Mouse (Mus musculus): Measurements from ENCODE around the gene Atp8b4. TPM values are rescaled to one million over a fixed set of nuclear protein-coding genes. Genes with fewer than 3 reads are reported as not detected.
"Not testable (repeated sequence)": the region's sequence is repeated elsewhere in the genome, so short reads cannot be mapped to it uniquely, and the experiment has no call there.

The Atp8b4 gene
- polyA plus RNA-seq, 1 experiment from 2014 or later = 0.18 TPM

DNA sequence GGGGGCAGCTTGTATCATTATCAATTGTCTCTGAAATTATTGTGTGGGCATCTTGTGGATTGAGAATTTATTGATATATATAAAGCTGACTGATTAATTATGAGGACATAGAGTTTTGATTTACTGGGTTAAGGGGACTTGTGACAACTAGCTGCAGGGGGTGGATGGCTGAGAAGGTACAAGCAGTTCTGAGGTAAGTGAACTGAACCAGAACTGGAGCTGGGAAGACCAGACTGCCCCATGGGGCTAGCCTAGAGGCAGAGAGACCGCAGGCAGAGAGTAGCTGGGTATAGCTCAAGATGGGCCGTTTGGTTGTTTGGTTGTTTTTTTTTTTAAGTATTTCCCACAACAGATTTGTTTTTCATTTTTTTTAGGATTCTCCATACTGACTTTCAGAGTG lies 23.8 kb upstream of the Atp8b4 start:
- no peak for ATAC-seq (ENCODE audit: low FRiP score, low TSS enrichment)

GRCm38 (mm10) chr2:126523101-126523745 lies 22.7 kb upstream of the Atp8b4 start:
- not testable (repeated sequence) for H3K36me3 ChIP-seq (ENCODE audit: control insufficient read depth, insufficient read depth, low read length); H3K9me3 ChIP-seq (ENCODE audit: control insufficient read depth, low read length); H3K27ac ChIP-seq (ENCODE audit: low read depth, low read length); H3K4me1 ChIP-seq (ENCODE audit: control insufficient read depth, insufficient read depth, low read length); H3K9ac ChIP-seq (ENCODE audit: low read depth, low read length); H3K27me3 ChIP-seq (ENCODE audit: control insufficient read depth, insufficient read depth, low read length); ATAC-seq (ENCODE audit: low FRiP score, low TSS enrichment); H3K4me3 ChIP-seq (ENCODE audit: low read length); H3K4me2 ChIP-seq (replicated peaks; ENCODE audit: low read depth, low read length)
- 68% methylated on average over 5 of the region's 5 CpGs for WGBS

More for the DNA sequence above, 23.8 kb upstream of the Atp8b4 start:
- no peak overlapping the region for H3K4me2 ChIP-seq (replicated peaks; ENCODE audit: low read depth, low read length)
- H3K4me3 ChIP-seq (ENCODE audit: low read length) = no peak overlapping the region
- no peaks in the 10 kb centered on the region for H3K9me3 ChIP-seq (ENCODE audit: control insufficient read depth, low read length)
- H3K9ac ChIP-seq (ENCODE audit: low read depth, low read length) = no peak overlapping the region
- 83% methylated on average over 2 of the region's 2 CpGs for WGBS
- no peak overlapping the region for H3K27ac ChIP-seq (ENCODE audit: low read depth, low read length)
- H3K36me3 ChIP-seq (ENCODE audit: control insufficient read depth, insufficient read depth, low read length) = no peaks in the 10 kb centered on the region
- H3K4me1 ChIP-seq (ENCODE audit: control insufficient read depth, insufficient read depth, low read length) = no peaks in the 10 kb centered on the region
- no peaks in the 10 kb centered on the region for H3K27me3 ChIP-seq (ENCODE audit: control insufficient read depth, insufficient read depth, low read length)

DNA sequence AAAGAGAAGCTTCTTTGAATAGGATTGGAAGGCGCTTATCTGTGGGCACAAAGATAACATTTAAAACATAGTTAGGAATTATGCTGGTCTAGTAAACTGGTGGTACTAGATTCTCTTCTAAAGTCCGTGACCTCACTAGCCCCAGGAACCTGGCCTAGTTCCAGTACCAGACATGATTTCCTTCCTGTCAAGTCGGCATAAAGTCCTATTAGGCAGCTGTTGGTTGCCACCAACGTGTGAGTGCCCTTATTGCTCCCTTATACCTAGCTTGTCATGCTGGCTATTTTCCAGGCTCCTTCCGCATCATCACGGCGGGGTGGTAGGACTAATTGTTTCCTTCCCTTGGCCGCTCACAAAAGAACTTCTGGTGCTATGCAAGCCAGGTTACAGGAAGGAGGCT lies 21.6 kb upstream of the Atp8b4 start:
- Histone ChIP-seq H3K4me1 (ENCODE audit: control insufficient read depth, insufficient read depth, low read length) (no peaks in the 10 kb centered on the region), H3K27me3 (ENCODE audit: control insufficient read depth, insufficient read depth, low read length) (no peaks in the 10 kb centered on the region), H3K27ac (ENCODE audit: low read depth, low read length) (no peak overlapping the region), H3K4me3 (ENCODE audit: low read length) (no peak overlapping the region), H3K9ac (ENCODE audit: low read depth, low read length) (no peak overlapping the region), H3K9me3 (ENCODE audit: control insufficient read depth, low read length) (no peaks in the 10 kb centered on the region), H3K4me2 (replicated peaks; ENCODE audit: low read depth, low read length) (no peak overlapping the region), H3K36me3 (ENCODE audit: control insufficient read depth, insufficient read depth, low read length) (no peaks in the 10 kb centered on the region)
- WGBS = 80% methylated on average over 8 of the region's 8 CpGs
- no peak for ATAC-seq (ENCODE audit: low FRiP score, low TSS enrichment)

DNA sequence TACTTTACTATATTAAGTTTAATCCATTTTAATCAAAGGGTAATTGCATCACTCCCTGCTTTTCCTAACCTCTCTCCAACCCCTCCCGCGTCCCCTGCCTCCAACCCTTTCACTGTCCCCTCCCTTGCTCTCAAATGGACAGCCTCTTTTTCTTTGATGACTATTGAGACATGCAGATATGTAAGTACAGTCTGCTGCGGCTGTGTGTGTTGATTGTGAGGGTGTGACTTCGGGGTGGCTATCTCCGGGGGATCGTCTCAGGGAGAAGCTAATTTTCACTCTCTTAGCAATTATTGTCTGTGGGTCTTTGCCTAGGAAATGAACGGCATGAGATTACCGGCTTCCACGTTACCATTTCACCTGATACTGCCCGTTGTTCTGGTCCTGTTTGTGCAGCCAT lies 21.0 kb upstream of the Atp8b4 start:
- Histone ChIP-seq H3K4me3 (ENCODE audit: low read length) (no peak overlapping the region), H3K36me3 (ENCODE audit: control insufficient read depth, insufficient read depth, low read length) (no peaks in the 10 kb centered on the region), H3K4me2 (replicated peaks; ENCODE audit: low read depth, low read length) (no peak overlapping the region), H3K27ac (ENCODE audit: low read depth, low read length) (no peak overlapping the region), H3K9me3 (ENCODE audit: control insufficient read depth, low read length) (no peaks in the 10 kb centered on the region), H3K4me1 (ENCODE audit: control insufficient read depth, insufficient read depth, low read length) (no peaks in the 10 kb centered on the region), H3K9ac (ENCODE audit: low read depth, low read length) (no peak overlapping the region), H3K27me3 (ENCODE audit: control insufficient read depth, insufficient read depth, low read length) (no peaks in the 10 kb centered on the region)
- WGBS = 77% methylated on average over 10 of the region's 10 CpGs
- no peak for ATAC-seq (ENCODE audit: low FRiP score, low TSS enrichment)

GRCm38 (mm10) chr2:126520828-126521227 lies 20.4 kb upstream of the Atp8b4 start:
- no peaks in the 10 kb centered on the region for H3K9me3 ChIP-seq (ENCODE audit: control insufficient read depth, low read length)
- no peak overlapping the region for H3K4me2 ChIP-seq (replicated peaks; ENCODE audit: low read depth, low read length)
- no peaks in the 10 kb centered on the region for H3K4me1 ChIP-seq (ENCODE audit: control insufficient read depth, insufficient read depth, low read length)
- H3K27me3 ChIP-seq (ENCODE audit: control insufficient read depth, insufficient read depth, low read length) = no peaks in the 10 kb centered on the region
- 0 out of 2 replicates have a peak, but pooled peaks have one; percentile 49 for ATAC-seq (ENCODE audit: low FRiP score, low TSS enrichment)
- H3K36me3 ChIP-seq (ENCODE audit: control insufficient read depth, insufficient read depth, low read length) = no peaks in the 10 kb centered on the region
- no peak overlapping the region for H3K27ac ChIP-seq (ENCODE audit: low read depth, low read length)
- 14% methylated on average over 7 of the region's 7 CpGs for WGBS
- H3K9ac ChIP-seq (ENCODE audit: low read depth, low read length) = no peak overlapping the region
- no peak overlapping the region for H3K4me3 ChIP-seq (ENCODE audit: low read length)

DNA sequence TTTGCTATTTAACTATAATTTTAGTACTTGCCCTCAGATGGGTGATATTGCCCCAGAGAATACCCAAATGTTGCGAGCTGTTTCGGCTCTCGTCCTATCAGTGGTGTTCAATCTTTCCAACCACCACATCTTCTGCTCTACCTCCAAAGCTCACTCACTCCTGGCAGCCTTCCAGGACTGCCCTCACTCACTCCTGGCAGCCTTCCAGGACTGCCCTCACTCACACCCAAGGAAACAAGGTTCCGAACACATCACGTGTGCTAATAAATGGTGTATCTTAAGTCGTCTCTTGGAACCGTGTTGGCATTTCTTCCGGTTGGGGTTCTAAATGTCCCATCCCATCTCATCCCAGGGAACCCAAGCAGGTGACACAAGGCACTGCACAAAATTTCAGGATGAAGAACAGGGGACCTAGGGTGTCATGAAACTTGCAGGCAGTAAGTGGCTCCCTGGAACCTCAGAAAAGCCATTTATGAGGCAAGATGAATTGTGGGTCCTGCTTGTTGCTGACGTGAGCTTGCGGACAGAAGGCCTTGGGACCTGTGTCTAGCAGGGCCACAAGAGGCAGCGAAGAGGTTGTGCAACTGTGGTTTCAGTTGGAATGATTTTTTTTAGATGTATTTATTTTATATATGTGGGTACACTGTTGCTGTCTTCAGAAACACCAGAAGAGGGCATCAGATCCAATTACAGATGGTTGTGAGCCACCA lies 19.6 kb upstream of the Atp8b4 start:
- Histone ChIP-seq H3K4me2 (replicated peaks; ENCODE audit: low read depth, low read length) (no peak overlapping the region), H3K36me3 (ENCODE audit: control insufficient read depth, insufficient read depth, low read length) (no peaks in the 10 kb centered on the region), H3K27me3 (ENCODE audit: control insufficient read depth, insufficient read depth, low read length) (no peaks in the 10 kb centered on the region), H3K27ac (ENCODE audit: low read depth, low read length) (no peak overlapping the region), H3K4me1 (ENCODE audit: control insufficient read depth, insufficient read depth, low read length) (no peaks in the 10 kb centered on the region), H3K9me3 (ENCODE audit: control insufficient read depth, low read length) (no peaks in the 10 kb centered on the region), H3K9ac (ENCODE audit: low read depth, low read length) (no peak overlapping the region), H3K4me3 (ENCODE audit: low read length) (no peak overlapping the region)
- ATAC-seq (ENCODE audit: low FRiP score, low TSS enrichment) = no peak
- WGBS = 83% methylated on average over 11 of the region's 11 CpGs

DNA sequence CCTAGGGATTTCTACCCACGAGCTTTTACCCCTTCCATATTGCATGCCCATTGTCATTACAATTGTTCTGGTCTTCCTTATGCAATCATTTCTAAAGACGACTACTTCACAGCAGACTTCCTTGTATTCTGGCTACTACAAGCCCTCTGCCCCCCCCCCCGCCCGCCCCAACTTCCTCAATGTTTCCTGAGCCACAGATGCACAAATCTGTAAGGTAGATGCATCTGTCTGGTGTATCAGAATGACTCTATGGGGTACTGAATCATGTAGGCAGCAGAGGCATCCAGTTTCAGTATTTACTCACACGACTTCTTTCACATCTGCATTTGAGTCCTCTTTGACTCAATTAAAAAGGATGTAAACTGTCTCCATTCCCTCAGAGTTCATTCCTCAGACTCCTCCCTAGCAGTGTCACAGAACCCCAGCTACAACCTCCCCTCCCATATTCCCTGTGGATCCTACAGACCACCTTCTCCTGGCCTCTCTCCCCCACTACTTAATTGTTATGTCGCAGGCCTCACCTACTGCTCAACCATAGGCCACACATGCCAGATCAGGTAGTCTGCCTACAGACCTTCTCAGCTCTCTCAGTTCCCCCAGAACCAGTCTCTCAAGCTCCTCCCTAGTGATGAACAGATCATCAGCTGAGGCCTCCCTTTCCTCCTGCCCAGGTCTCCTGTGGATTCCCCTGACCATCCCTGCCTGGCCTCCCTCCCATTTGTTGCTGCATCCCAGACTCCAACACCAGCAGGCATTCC lies 14.8 kb upstream of the Atp8b4 start:
- H3K9ac ChIP-seq (ENCODE audit: low read depth, low read length) = no peak overlapping the region
- H3K4me3 ChIP-seq (ENCODE audit: low read length) = no peak overlapping the region
- no peak for ATAC-seq (ENCODE audit: low FRiP score, low TSS enrichment)
- no peaks in the 10 kb centered on the region for H3K27me3 ChIP-seq (ENCODE audit: control insufficient read depth, insufficient read depth, low read length)
- no peaks in the 10 kb centered on the region for H3K4me1 ChIP-seq (ENCODE audit: control insufficient read depth, insufficient read depth, low read length)
- no peak overlapping the region for H3K4me2 ChIP-seq (replicated peaks; ENCODE audit: low read depth, low read length)
- no peak overlapping the region for H3K27ac ChIP-seq (ENCODE audit: low read depth, low read length)
- WGBS = 76% methylated on average over 6 of the region's 6 CpGs
- H3K9me3 ChIP-seq (ENCODE audit: control insufficient read depth, low read length) = no peaks in the 10 kb centered on the region
- no peaks in the 10 kb centered on the region for H3K36me3 ChIP-seq (ENCODE audit: control insufficient read depth, insufficient read depth, low read length)

DNA sequence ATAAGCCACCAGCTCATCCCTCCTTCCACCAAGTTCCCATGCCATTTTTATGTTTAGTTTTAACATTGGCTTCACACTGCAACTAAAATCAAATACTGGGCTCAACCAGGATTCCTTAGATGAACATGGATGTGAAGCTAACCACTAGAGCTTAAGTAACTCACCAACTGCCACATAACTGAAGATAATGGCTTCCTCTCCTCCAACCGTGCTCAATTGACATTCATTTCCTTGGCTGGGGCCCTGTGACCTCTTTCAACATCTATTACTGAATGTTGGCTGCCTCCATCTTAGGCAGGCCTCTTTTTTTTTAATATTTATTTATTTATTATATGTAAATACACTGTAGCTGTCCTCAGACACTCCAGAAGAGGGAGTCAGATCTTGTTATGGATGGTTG lies 7.8 kb upstream of the Atp8b4 start:
- WGBS = 53% methylated on average over 1 of the region's 1 CpGs

GRCm38 (mm10) chr2:126507477-126507876 lies 7.0 kb upstream of the Atp8b4 start:
- Histone ChIP-seq H3K9ac (ENCODE audit: low read depth, low read length) (no peak overlapping the region), H3K27ac (ENCODE audit: low read depth, low read length) (no peak overlapping the region), H3K4me2 (replicated peaks; ENCODE audit: low read depth, low read length) (no peak overlapping the region), H3K4me3 (ENCODE audit: low read length) (no peak overlapping the region), H3K9me3 (ENCODE audit: control insufficient read depth, low read length) (no peaks in the 10 kb centered on the region), H3K36me3 (ENCODE audit: control insufficient read depth, insufficient read depth, low read length) (no peaks in the 10 kb centered on the region), H3K4me1 (ENCODE audit: control insufficient read depth, insufficient read depth, low read length) (no peaks in the 10 kb centered on the region), H3K27me3 (ENCODE audit: control insufficient read depth, insufficient read depth, low read length) (no peaks in the 10 kb centered on the region)
- no peak for ATAC-seq (ENCODE audit: low FRiP score, low TSS enrichment)
- 84% methylated on average over 5 of the region's 5 CpGs for WGBS

More for the DNA sequence above, 7.8 kb upstream of the Atp8b4 start:
- H3K27ac ChIP-seq (ENCODE audit: low read depth, low read length) = no peak overlapping the region
- no peaks in the 10 kb centered on the region for H3K4me1 ChIP-seq (ENCODE audit: control insufficient read depth, insufficient read depth, low read length)
- H3K27me3 ChIP-seq (ENCODE audit: control insufficient read depth, insufficient read depth, low read length) = no peaks in the 10 kb centered on the region
- H3K4me2 ChIP-seq (replicated peaks; ENCODE audit: low read depth, low read length) = no peak overlapping the region
- H3K9me3 ChIP-seq (ENCODE audit: control insufficient read depth, low read length) = no peaks in the 10 kb centered on the region
- no peaks in the 10 kb centered on the region for H3K36me3 ChIP-seq (ENCODE audit: control insufficient read depth, insufficient read depth, low read length)
- no peak overlapping the region for H3K9ac ChIP-seq (ENCODE audit: low read depth, low read length)
- H3K4me3 ChIP-seq (ENCODE audit: low read length) = no peak overlapping the region
- ATAC-seq (ENCODE audit: low FRiP score, low TSS enrichment) = no peak

Measured in kidney, embryonic 14.5 days (tissue).